Mouse (Mus musculus): ENCODE data around the gene Prkcz. TPM values are rescaled to one million over a fixed set of nuclear protein-coding genes. Genes with fewer than 3 reads are reported as not detected.

Gene Prkcz
- total RNA-seq, 2 experiments from 2014 or later: 160 to 168 TPM

- DNase-seq (ENCODE audit: low spot score in 2 of 2): peak; percentile 99 to 100
Measured at GRCm38 (mm10) chr4:155222841-155223593, 138.1 kb downstream of the Prkcz start.

- no peak for DNase-seq (ENCODE audit: low spot score in 2 of 2)
Measured at GRCm38 (mm10) chr4:155222552-155222840, 138.7 kb downstream of the Prkcz start, which contains the start of gene Ski. TSS of gene Ski (minus strand) at chr4:155222592.

- DNase-seq (ENCODE audit: low spot score in 2 of 2): peak; percentile 62 to 79
Measured at GRCm38 (mm10) chr4:155221599-155222551, 139.3 kb downstream of the Prkcz start.

GRCm38 (mm10) chr4:155221106-155221505 is 140.1 kb downstream of the Prkcz start:
- no peak for DNase-seq (ENCODE audit: low spot score in 2 of 2)

GRCm38 (mm10) chr4:155220213-155221100 is 140.7 kb downstream of the Prkcz start:
- DNase-seq (ENCODE audit: low spot score in 2 of 2): peak in 1 of 2 experiments; percentile 59

- DNase-seq (ENCODE audit: low spot score in 2 of 2): no peak
Measured at GRCm38 (mm10) chr4:155219271-155220212, 141.6 kb downstream of the Prkcz start.

- no peak for DNase-seq (ENCODE audit: low spot score in 2 of 2)
Measured at GRCm38 (mm10) chr4:155218104-155218732, 142.9 kb downstream of the Prkcz start.

GRCm38 (mm10) chr4:155217241-155218103 is 143.7 kb downstream of the Prkcz start:
- no peak for DNase-seq (ENCODE audit: low spot score in 2 of 2)

GRCm38 (mm10) chr4:155215773-155216630 is 145.2 kb downstream of the Prkcz start:
- DNase-seq (ENCODE audit: low spot score in 2 of 2): peak; percentile 46 to 74

GRCm38 (mm10) chr4:155215203-155215602 is 146.0 kb downstream of the Prkcz start:
- DNase-seq (ENCODE audit: low spot score in 2 of 2): no peak

- DNase-seq (ENCODE audit: low spot score in 2 of 2): no peak
Measured at GRCm38 (mm10) chr4:155214793-155215192, 146.4 kb downstream of the Prkcz start.

- no peak for DNase-seq (ENCODE audit: low spot score in 2 of 2)
Measured at GRCm38 (mm10) chr4:155214188-155214587, 147.0 kb downstream of the Prkcz start.

GRCm38 (mm10) chr4:155213752-155214054 is 147.5 kb downstream of the Prkcz start:
- DNase-seq (ENCODE audit: low spot score in 2 of 2): peak in 1 of 2 experiments; percentile 61

- no peak for DNase-seq (ENCODE audit: low spot score in 2 of 2)
Measured at GRCm38 (mm10) chr4:155213052-155213751, 148.0 kb downstream of the Prkcz start.
